Mouse (Mus musculus) brain, embryonic 18.5 days (tissue): ENCODE results near the gene Scml2.
"Not testable (repeated sequence)": the region's sequence is repeated elsewhere in the genome, so short reads cannot be mapped to it uniquely, and the experiment has no call there.

ENCODE experiments used
- DNase-seq: peaks from one replicate; pipeline ENCODE4 v3.0.0-alpha.2; 2012; ENCODE audit warnings: low read depth, low spot score

Scml2 gene

GRCm38 (mm10) chrX:161116893-161117292 lies at the start of gene Scml2:
Gene Scml2, plus strand, starts transcription at chrX:161117193.
- not testable (repeated sequence) for DNase-seq

DNA sequence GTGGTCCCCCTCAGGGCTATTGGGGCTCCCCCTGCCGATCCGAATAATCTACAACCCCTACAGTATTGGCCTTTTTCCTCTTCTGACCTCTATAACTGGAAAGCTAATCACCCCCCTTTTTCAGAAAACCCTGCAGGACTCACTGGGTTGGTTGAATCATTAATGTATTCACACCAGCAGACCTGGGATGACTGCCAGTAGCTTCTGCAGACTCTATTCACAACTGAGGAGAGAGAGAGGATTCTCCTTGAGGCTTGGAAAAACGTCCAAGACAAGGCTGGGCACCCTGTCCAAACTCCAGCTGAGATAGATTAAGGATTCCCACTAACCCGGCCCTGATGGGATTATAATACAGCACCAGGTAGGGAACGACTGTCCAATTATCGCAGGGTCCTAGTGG lies 41.4 kb upstream of the Scml2 start:
- DNase-seq: not testable (repeated sequence)

DNA sequence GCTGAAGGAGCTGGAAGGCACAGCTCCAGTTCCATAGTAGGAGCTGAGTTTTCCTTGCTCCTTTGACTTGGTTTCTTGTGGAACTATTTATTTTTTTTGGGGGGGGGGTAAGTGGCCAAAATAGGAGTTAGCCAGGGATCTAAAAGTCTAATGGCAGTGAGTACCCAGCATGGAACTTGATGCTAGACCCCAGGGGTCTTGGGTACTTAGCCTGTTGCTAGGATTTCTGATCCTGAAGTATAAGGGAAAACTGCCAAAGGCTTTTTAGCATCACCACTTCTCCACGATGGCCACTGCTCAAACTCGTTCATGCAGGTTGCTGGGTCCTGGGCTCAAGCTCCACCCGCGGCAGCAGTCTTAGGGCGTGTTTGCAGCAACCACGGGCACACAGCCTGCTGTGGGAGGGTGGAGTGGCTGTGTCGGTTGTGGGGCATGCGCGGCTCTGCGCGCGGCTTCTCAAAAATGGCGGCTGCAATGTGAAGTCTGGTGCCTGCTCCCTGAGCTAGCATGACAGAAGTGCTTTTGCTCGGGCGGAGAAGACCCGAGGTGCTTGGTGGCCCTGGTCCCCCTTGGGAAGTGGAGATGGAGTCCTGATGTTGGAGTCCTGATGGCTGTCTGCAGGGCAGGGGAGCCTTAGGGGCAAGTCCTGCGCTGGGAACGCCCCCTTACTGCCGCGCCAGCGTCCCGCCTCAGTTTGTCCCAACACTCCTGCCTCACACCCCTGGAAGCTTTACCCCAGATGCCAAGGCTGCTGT lies 45.5 kb downstream of the Scml2 start:
- peak; percentile 12 for DNase-seq

GRCm38 (mm10) chrX:161163069-161163416 lies 46.0 kb downstream of the Scml2 start:
- no peak for DNase-seq

DNA sequence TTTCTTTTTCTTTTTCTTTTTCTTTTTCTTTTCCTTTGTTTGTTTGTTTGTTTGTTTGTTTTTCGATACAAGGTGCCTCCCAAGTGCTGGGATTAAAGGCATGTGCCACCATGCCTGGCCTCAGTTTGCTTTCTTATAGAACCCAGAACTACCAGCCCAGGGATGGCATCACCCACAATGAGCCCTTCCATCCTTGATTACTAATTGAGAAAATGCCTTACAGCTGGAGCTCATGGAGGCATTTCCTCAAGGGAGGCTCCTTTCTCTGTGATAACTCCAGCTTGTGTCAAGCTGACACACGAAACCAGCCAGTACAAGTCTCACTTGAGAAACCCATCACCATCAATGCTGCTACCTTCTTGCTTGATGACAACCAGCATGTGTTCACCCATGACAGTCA lies 170.2 kb downstream of the Scml2 start, which contains the start of gene Gm15262:
Gm15262 (plus strand) TSS at position 301 of the 400 bp plus-strand sequence.
- DNase-seq: not testable (repeated sequence)
